In genomic region chr4:154424681-154425080, GRCm38 (mm10) we compare ENCODE assay signal across 11 mouse cellular contexts.
A peak's percentile ranks its signal among the peaks of the same experiment; 100 is the strongest.
DNase-seq lines count a peak whose midpoint lies in the region; ATAC-seq lines count a peak whose summit lies in the region.
"Had no signal": no experiment of that assay in that cellular context is flagged by ENCODE, and none has a peak within 500 bp of the region (broad histone marks: within the 10 kb centered on the region; RNA-seq: fewer than 3 reads in every experiment).

No protein-coding gene starts in this region.

- no peak for DNase-seq in hindbrain, embryonic 10.5 days (ENCODE audit: low spot score)
- DNase-seq in adipocyte (ENCODE audit: low spot score): peak; percentile 16
- peak; percentile 65 for DNase-seq in gastrocnemius, postnatal 14 days
- peak; percentile 28 to 29 for DNase-seq in heart, postnatal 36 days
- no peak for DNase-seq in cerebellum, postnatal 10 days
- DNase-seq in urinary bladder, postnatal 25 days (ENCODE audit: low spot score): no peak
- DNase-seq in retina, postnatal 1 day: no peak

- intact Hi-C loops in gastrocnemius, postnatal 14 days (cut with DNase I; ENCODE audit: low total_unique reads): no loop called here
- intact Hi-C loops in heart, postnatal 36 days (cut with DNase I): no loop called here

- no peak for ATAC-seq in hindbrain, embryonic 16.5 days
- ATAC-seq: midbrain, embryonic 15.5 days had no signal

- peaks cover 65% of the 10 kb centered on the region for H3K4me1 ChIP-seq in hindbrain, embryonic 10.5 days (replicated peaks)
- H3K4me1 ChIP-seq in hindbrain, embryonic 16.5 days (ENCODE audit: control insufficient read depth, insufficient read depth, low read depth, low read length): peaks cover 3% of the 10 kb centered on the region
- H3K4me1 ChIP-seq: liver, embryonic 15.5 days had no signal

- H3K9ac ChIP-seq in hindbrain, embryonic 16.5 days (ENCODE audit: low read depth, low read length): no peak overlapping the region
- H3K9ac ChIP-seq: liver, embryonic 15.5 days; midbrain, embryonic 15.5 days had no signal

- no peak overlapping the region for H3K4me2 ChIP-seq in hindbrain, embryonic 16.5 days (ENCODE audit: low read length)
- H3K4me2 ChIP-seq: liver, embryonic 15.5 days; midbrain, embryonic 15.5 days had no signal

- H3K36me3 ChIP-seq in hindbrain, embryonic 10.5 days: no peaks in the 10 kb centered on the region
- no peaks in the 10 kb centered on the region for H3K36me3 ChIP-seq in hindbrain, embryonic 16.5 days (ENCODE audit: control insufficient read depth, insufficient read depth, low read length)
- H3K36me3 ChIP-seq: liver, embryonic 15.5 days; midbrain, embryonic 15.5 days had no signal

- H3K27ac ChIP-seq in hindbrain, embryonic 10.5 days: peak overlapping the region; percentile 43; the same call in 1 of the 2 replicates
- H3K27ac ChIP-seq in hindbrain, embryonic 16.5 days (ENCODE audit: low read depth, low read length): no peak overlapping the region
- H3K27ac ChIP-seq: liver, embryonic 15.5 days; midbrain, embryonic 15.5 days had no signal

- H3K4me3 ChIP-seq in hindbrain, embryonic 10.5 days: no peak overlapping the region
- H3K4me3 ChIP-seq in hindbrain, embryonic 16.5 days (ENCODE audit: low read length): no peak overlapping the region
- H3K4me3 ChIP-seq: erythroblast, embryonic 14.5 days; liver, embryonic 15.5 days; midbrain, embryonic 15.5 days had no signal

- H3K27me3 ChIP-seq in hindbrain, embryonic 10.5 days (ENCODE audit: insufficient read depth, poor library complexity, severe bottlenecking): peaks cover 60% of the 10 kb centered on the region
- no peaks in the 10 kb centered on the region for H3K27me3 ChIP-seq in hindbrain, embryonic 16.5 days (replicated peaks; ENCODE audit: control insufficient read depth, insufficient read depth, low read length)

- 67% methylated on average over 11 of the region's 11 CpGs for WGBS in hindbrain, embryonic 10.5 days
- 52% methylated on average over 11 of the region's 11 CpGs for WGBS in hindbrain, embryonic 16.5 days

- H3K9me3 ChIP-seq in hindbrain, embryonic 10.5 days: no peaks in the 10 kb centered on the region
- no peaks in the 10 kb centered on the region for H3K9me3 ChIP-seq in hindbrain, embryonic 16.5 days (ENCODE audit: control insufficient read depth, low read length)
- H3K9me3 ChIP-seq: liver, embryonic 15.5 days; midbrain, embryonic 15.5 days had no signal

Comparison
In these comparisons a context has a peak if more than half of its experiments do, and no peak if none do; other contexts are left out.
1. DNase-seq: peak in adipocyte (single experiment), gastrocnemius, postnatal 14 days (single experiment) and heart, postnatal 36 days (2 of 2); none in hindbrain, embryonic 10.5 days (single experiment), cerebellum, postnatal 10 days (0 of 2), urinary bladder, postnatal 25 days (single experiment) and retina, postnatal 1 day (single experiment).